Mouse (Mus musculus) midbrain, postnatal 0 days (tissue): ENCODE data around the gene Olfr1173. TPM values are rescaled to one million over a fixed set of nuclear protein-coding genes. Genes with fewer than 3 reads are reported as not detected.

Experiments used
- ATAC-seq: fragments of 200-750 bp; cut with Nextera tagmentation; 2 replicates; pipeline ENCODE4 v1.8.0; 2017; ENCODE audit warnings: moderate number of reproducible peaks, mild to moderate bottlenecking, moderate TSS enrichment, moderate library complexity; ENCODE audit not compliant: low FRiP score
- DNase-seq: peaks from one replicate; pipeline ENCODE4 v3.0.0-alpha.2; 2015; ENCODE audit warnings: low spot score
- H3K27ac ChIP-seq: fragments of 300-500 bp; sonication (generic); 2 replicates; pipeline ENCODE4 v1.5.1; 2014; ENCODE audit warnings: low read depth, mild to moderate bottlenecking, low read length, mixed read lengths
- H3K27me3 ChIP-seq: fragments of 300-500 bp; sonication (generic); 2 replicates; pipeline ENCODE4 v1.6.1; 2014; ENCODE audit warnings: low read length, control low read depth, mixed read lengths; ENCODE audit not compliant: insufficient read depth
- H3K36me3 ChIP-seq: fragments of 300-500 bp; sonication (generic); 2 replicates; pipeline ENCODE4 v1.6.1; 2014; ENCODE audit warnings: low read length, control low read depth, mixed read lengths; ENCODE audit not compliant: insufficient read depth
- H3K4me1 ChIP-seq: fragments of 300-500 bp; sonication (generic); 2 replicates; pipeline ENCODE4 v1.6.1; 2014; ENCODE audit warnings: mild to moderate bottlenecking, control low read depth, antibody characterized with exemption, low read length, mixed read lengths; ENCODE audit not compliant: insufficient read depth
- H3K4me2 ChIP-seq: fragments of 300-500 bp; sonication (generic); 2 replicates; pipeline ENCODE4 v1.6.1; 2014; ENCODE audit warnings: low read depth, mild to moderate bottlenecking, low read length, mixed read lengths; ENCODE audit not compliant: poor library complexity, severe bottlenecking
- H3K4me3 ChIP-seq: fragments of 300-500 bp; sonication (generic); 2 replicates; pipeline ENCODE4 v1.5.1; 2014; ENCODE audit warnings: low read depth, mild to moderate bottlenecking, low read length, moderate library complexity
- H3K9ac ChIP-seq: fragments of 300-500 bp; sonication (generic); replicated peaks from 2 replicates; pipeline ENCODE4 v1.6.1; 2014; ENCODE audit warnings: mild to moderate bottlenecking, low read length, moderate library complexity, mixed read lengths; ENCODE audit not compliant: poor library complexity, severe bottlenecking
- H3K9me3 ChIP-seq: fragments of 300-500 bp; sonication (generic); 2 replicates; pipeline ENCODE4 v1.6.1; 2016; ENCODE audit warnings: low read length, control low read depth
- CTCF ChIP-seq: IDR thresholded peaks from 2 replicates; pipeline ENCODE4 v1.5.1; 2016; ENCODE audit warnings: antibody characterized with exemption, mild to moderate bottlenecking
- WGBS: fragments of 180-500 bp; shearing (Covaris S2); extraction: QIAGEN DNeasy Blood & Tissue Kit; methylation state at CpG from one replicate; pipeline ENCODE4 v1.1.7; 2014; 5-methylcytosine and 5-hydroxymethylcytosine counted together
- polyA plus RNA-seq: library from polyadenylated mRNA; unstranded; fragments of >200 nt; fragmentation: Nextera tagmentation; extraction: Ambion mirVana; gene quantifications from 2 replicates; pipeline ENCODE4 v1.2.1, GENCODE M21; 2015
- total RNA-seq: library from RNA; depleted of rRNA; stranded (reverse); fragments of >200 nt; gene quantifications from 2 replicates; pipeline ENCODE4 v1.2.3, GENCODE M21; 2014; rRNA removed

The Olfr1173 gene
- total RNA-seq (not detected in 2 replicates), polyA plus RNA-seq (not detected in 2 replicates)

- Histone ChIP-seq H3K9ac (no peak within 1 kb of the TSS), H3K27me3 (no peaks in the 10 kb centered on the region), H3K27ac (no peak within 1 kb of the TSS), H3K36me3 (no peaks in the 10 kb centered on the region), H3K4me3 (no peak within 1 kb of the TSS), H3K4me2 (no peak within 1 kb of the TSS), H3K9me3 (no peaks in the 10 kb centered on the region), H3K4me1 (no peaks in the 10 kb centered on the region)
- DNase-seq (no peak), ATAC-seq (no peak)
- TF ChIP-seq CTCF, result no peak
Observed at GRCm38 (mm10) chr2:88279775-88280174, at the start of gene Olfr1173. TSS of gene Olfr1173 (minus strand) at chr2:88279875.

GRCm38 (mm10) chr2:88327115-88327514, 47.4 kb upstream of the Olfr1173 start, which contains the start of gene Olfr1175-ps:
TSS of gene Olfr1175-ps (minus strand) at chr2:88327215.
- H3K4me1 ChIP-seq, result no peaks in the 10 kb centered on the region
- no peak for DNase-seq
- TF ChIP-seq CTCF, result no peak
- H3K4me2 ChIP-seq, result no peak within 1 kb of the TSS
- H3K9ac ChIP-seq, result no peak within 1 kb of the TSS
- no peak for ATAC-seq
- no peaks in the 10 kb centered on the region for H3K36me3 ChIP-seq
- no peaks in the 10 kb centered on the region for H3K9me3 ChIP-seq
- H3K27me3 ChIP-seq, result no peaks in the 10 kb centered on the region
- H3K4me3 ChIP-seq, result no peak within 1 kb of the TSS
- 81% methylated on average over 2 of the region's 2 CpGs for WGBS
- H3K27ac ChIP-seq, result no peak within 1 kb of the TSS

- 89% methylated on average over 4 of the region's 4 CpGs for WGBS
Observed at GRCm38 (mm10) chr2:88315035-88315434, 35.4 kb upstream of the Olfr1173 start, which contains the start of gene Olfr1174-ps. TSS of gene Olfr1174-ps (minus strand) at chr2:88315135.

GRCm38 (mm10) chr2:88228234-88228633, 51.4 kb downstream of the Olfr1173 start, which contains the start of gene Olfr1170:
TSS of gene Olfr1170 (minus strand) at chr2:88228334.
- Histone ChIP-seq H3K27ac (no peak within 1 kb of the TSS), H3K27me3 (no peaks in the 10 kb centered on the region), H3K9me3 (no peaks in the 10 kb centered on the region), H3K4me2 (no peak within 1 kb of the TSS), H3K9ac (no peak within 1 kb of the TSS), H3K4me3 (no peak within 1 kb of the TSS), H3K36me3 (no peaks in the 10 kb centered on the region), H3K4me1 (no peaks in the 10 kb centered on the region)
- DNase-seq (no peak), ATAC-seq (no peak)
- WGBS, result 93% methylated on average over 1 of the region's 1 CpGs
- TF ChIP-seq CTCF, result no peak

More at GRCm38 (mm10) chr2:88315035-88315434, 35.4 kb upstream of the Olfr1173 start, which contains the start of gene Olfr1174-ps:
- DNase-seq (no peak), ATAC-seq (no peak)
- Histone ChIP-seq H3K36me3 (no peaks in the 10 kb centered on the region), H3K9me3 (no peaks in the 10 kb centered on the region), H3K9ac (no peak within 1 kb of the TSS), H3K4me1 (no peaks in the 10 kb centered on the region), H3K27me3 (no peaks in the 10 kb centered on the region), H3K4me3 (no peak within 1 kb of the TSS), H3K4me2 (no peak within 1 kb of the TSS), H3K27ac (no peak within 1 kb of the TSS)
- no peak for TF ChIP-seq CTCF

Other genes with a start within 250 kb of the Olfr1173 start
- gene Olfr73, start 242.2 kb downstream of the Olfr1173 start, total RNA-seq, result not detected in 2 replicates
- not detected in 2 replicates for gene Olfr73, start 242.2 kb downstream of the Olfr1173 start, polyA plus RNA-seq
- not detected in 2 replicates for gene Olfr1162, start 228.7 kb downstream of the Olfr1173 start, total RNA-seq
- not detected in 2 replicates for gene Olfr1162, start 228.7 kb downstream of the Olfr1173 start, polyA plus RNA-seq
- not detected in 2 replicates for gene Olfr1163, start 208.0 kb downstream of the Olfr1173 start, total RNA-seq
- not detected in 2 replicates for gene Olfr1163, start 208.0 kb downstream of the Olfr1173 start, polyA plus RNA-seq
- not detected in 2 replicates for gene Olfr1164, start 185.9 kb downstream of the Olfr1173 start, total RNA-seq
- not detected in 2 replicates for gene Olfr1164, start 185.9 kb downstream of the Olfr1173 start, polyA plus RNA-seq
- not detected in 2 replicates for gene Olfr1166, start 151.6 kb downstream of the Olfr1173 start, total RNA-seq
- not detected in 2 replicates for gene Olfr1166, start 151.6 kb downstream of the Olfr1173 start, polyA plus RNA-seq
- not detected in 2 replicates for gene Olfr1167, start 124.7 kb downstream of the Olfr1173 start, total RNA-seq
- gene Olfr1167, start 124.7 kb downstream of the Olfr1173 start, polyA plus RNA-seq, result not detected in 2 replicates
- gene Olfr1168, start 98.0 kb downstream of the Olfr1173 start, total RNA-seq, result not detected in 2 replicates
- gene Olfr1168, start 98.0 kb downstream of the Olfr1173 start, polyA plus RNA-seq, result not detected in 2 replicates
- gene Olfr1170, start 51.5 kb downstream of the Olfr1173 start, total RNA-seq, result not detected in 2 replicates
- not detected in 2 replicates for gene Olfr1170, start 51.5 kb downstream of the Olfr1173 start, polyA plus RNA-seq
- gene Olfr1174-ps, start 35.3 kb upstream of the Olfr1173 start, total RNA-seq, result not detected in 2 replicates
- gene Olfr1174-ps, start 35.3 kb upstream of the Olfr1173 start, polyA plus RNA-seq, result not detected in 2 replicates
- gene Olfr1175-ps, start 47.3 kb upstream of the Olfr1173 start, total RNA-seq, result not detected in 2 replicates
- not detected in 2 replicates for gene Olfr1175-ps, start 47.3 kb upstream of the Olfr1173 start, polyA plus RNA-seq
- gene Olfr1176, start 56.8 kb upstream of the Olfr1173 start, total RNA-seq, result not detected in 2 replicates
- not detected in 2 replicates for gene Olfr1176, start 56.8 kb upstream of the Olfr1173 start, polyA plus RNA-seq
- gene Olfr1177-ps, start 66.6 kb upstream of the Olfr1173 start, total RNA-seq, result not detected in 2 replicates
- gene Olfr1177-ps, start 66.6 kb upstream of the Olfr1173 start, polyA plus RNA-seq, result not detected in 2 replicates
- gene Olfr1178, start 107.2 kb upstream of the Olfr1173 start, total RNA-seq, result not detected in 2 replicates
- gene Olfr1178, start 107.2 kb upstream of the Olfr1173 start, polyA plus RNA-seq, result not detected in 2 replicates
- not detected in 2 replicates for gene Olfr1179, start 126.6 kb upstream of the Olfr1173 start, total RNA-seq
- gene Olfr1179, start 126.6 kb upstream of the Olfr1173 start, polyA plus RNA-seq, result not detected in 2 replicates
- not detected in 2 replicates for gene Olfr1180, start 139.3 kb upstream of the Olfr1173 start, total RNA-seq
- gene Olfr1180, start 139.3 kb upstream of the Olfr1173 start, polyA plus RNA-seq, result not detected in 2 replicates
- gene Olfr1181, start 146.3 kb upstream of the Olfr1173 start, total RNA-seq, result not detected in 2 replicates
- gene Olfr1181, start 146.3 kb upstream of the Olfr1173 start, polyA plus RNA-seq, result not detected in 2 replicates
- gene Gm13757, start 169.3 kb upstream of the Olfr1173 start, total RNA-seq, result not detected in 2 replicates
- gene Gm13757, start 169.3 kb upstream of the Olfr1173 start, polyA plus RNA-seq, result not detected in 2 replicates
- gene Olfr1183, start 175.0 kb upstream of the Olfr1173 start, total RNA-seq, result not detected in 2 replicates
- gene Olfr1183, start 175.0 kb upstream of the Olfr1173 start, polyA plus RNA-seq, result not detected in 2 replicates
- not detected in 2 replicates for gene Olfr1184, start 203.7 kb upstream of the Olfr1173 start, total RNA-seq
- gene Olfr1184, start 203.7 kb upstream of the Olfr1173 start, polyA plus RNA-seq, result not detected in 2 replicates
- gene Olfr1185-ps1, start 213.4 kb upstream of the Olfr1173 start, total RNA-seq, result not detected in 2 replicates
- not detected in 2 replicates for gene Olfr1185-ps1, start 213.4 kb upstream of the Olfr1173 start, polyA plus RNA-seq
- not detected in 2 replicates for gene Olfr1186, start 238.7 kb upstream of the Olfr1173 start, total RNA-seq
- not detected in 2 replicates for gene Olfr1186, start 238.7 kb upstream of the Olfr1173 start, polyA plus RNA-seq